Mouse (Mus musculus) liver, embryonic 13.5 days (tissue): ENCODE measurements around the gene Catsper4. TPM values are rescaled to one million over a fixed set of nuclear protein-coding genes. Genes with fewer than 3 reads are reported as not detected.

Source experiments
- ATAC-seq: fragments of 200-750 bp; cut with Nextera tagmentation; 2 replicates; pipeline ENCODE4 v1.8.0; 2017; ENCODE audit warnings: low read depth, mild to moderate bottlenecking, moderate number of reproducible peaks, moderate library complexity
- DNase-seq: peaks from one replicate; pipeline ENCODE4 v3.0.0; 2022
- H3K27ac ChIP-seq: fragments of 300-500 bp; sonication (generic); 2 replicates; pipeline ENCODE4 v1.5.1; 2015; ENCODE audit warnings: moderate library complexity, mild to moderate bottlenecking, inconsistent platforms
- H3K27me3 ChIP-seq: fragments of 300-500 bp; sonication (generic); 2 replicates; pipeline ENCODE4 v1.6.1; 2015; ENCODE audit warnings: mild to moderate bottlenecking, inconsistent platforms
- H3K36me3 ChIP-seq: fragments of 300-500 bp; sonication (generic); 2 replicates; pipeline ENCODE4 v1.6.1; 2015; ENCODE audit warnings: mild to moderate bottlenecking, inconsistent platforms
- H3K4me1 ChIP-seq: fragments of 300-500 bp; sonication (generic); replicated peaks from 2 replicates; pipeline ENCODE4 v1.6.1; 2015; ENCODE audit warnings: inconsistent platforms
- H3K4me2 ChIP-seq: fragments of 300-500 bp; sonication (generic); 2 replicates; pipeline ENCODE4 v1.6.1; 2015; ENCODE audit warnings: inconsistent platforms, mild to moderate bottlenecking, moderate library complexity
- H3K4me3 ChIP-seq: fragments of 300-500 bp; sonication (generic); replicated peaks from 2 replicates; pipeline ENCODE4 v1.5.1; 2015; ENCODE audit warnings: mild to moderate bottlenecking, inconsistent platforms
- H3K9ac ChIP-seq: fragments of 300-500 bp; sonication (generic); 2 replicates; pipeline ENCODE4 v1.6.1; 2015; ENCODE audit warnings: mild to moderate bottlenecking, inconsistent platforms
- H3K9me3 ChIP-seq: fragments of 300-500 bp; sonication (generic); replicated peaks from 2 replicates; pipeline ENCODE4 v1.6.1; 2016; ENCODE audit warnings: inconsistent platforms
- WGBS: fragments of 180-500 bp; shearing (Covaris S2); methylation state at CpG from one replicate; pipeline ENCODE4 v1.1.7; 2015; ENCODE audit not compliant: insufficient replicate concordance; 5-methylcytosine and 5-hydroxymethylcytosine counted together
- polyA plus RNA-seq: library from polyadenylated mRNA; unstranded; fragments of >200 nt; fragmentation: Nextera tagmentation; extraction: Ambion mirVana; gene quantifications from 2 replicates; pipeline ENCODE4 v1.2.1, GENCODE M21; 2015

Catsper4 gene
- polyA plus RNA-seq, 1 experiment from 2014 or later = not detected

DNA sequence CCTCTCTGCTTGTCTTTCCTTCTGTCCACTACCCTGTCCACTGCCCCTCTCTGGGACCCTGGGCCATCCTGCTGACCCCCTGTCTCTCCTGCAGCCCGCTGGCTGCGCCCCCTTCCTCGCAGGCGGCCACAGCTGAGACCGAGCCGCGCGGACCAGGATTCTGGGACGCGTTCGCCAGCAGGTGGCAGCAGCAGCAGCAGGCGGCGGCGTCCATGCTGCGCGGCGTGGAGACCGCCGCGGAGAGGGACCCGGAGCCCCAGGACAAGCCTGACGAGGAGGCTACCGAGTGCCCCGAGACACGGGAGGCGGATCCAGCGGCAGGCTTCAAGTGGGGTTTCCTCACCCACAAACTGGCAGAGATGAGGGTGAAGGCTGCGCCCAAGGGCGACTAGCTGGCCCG, 22.5 kb upstream of the Catsper4 start:
- Histone ChIP-seq H3K4me3 (peak overlapping the region; percentile 52), H3K9ac (no peak overlapping the region), H3K4me1 (peaks cover 57% of the 10 kb centered on the region), H3K27me3 (peaks cover 90% of the 10 kb centered on the region), H3K9me3 (no peaks in the 10 kb centered on the region), H3K27ac (no peak overlapping the region), H3K4me2 (peak overlapping the region; percentile 68), H3K36me3 (no peaks in the 10 kb centered on the region)
- 2% methylated on average over 30 of the region's 30 CpGs for WGBS
- peak; percentile 34 for DNase-seq
- ATAC-seq = no peak

DNA sequence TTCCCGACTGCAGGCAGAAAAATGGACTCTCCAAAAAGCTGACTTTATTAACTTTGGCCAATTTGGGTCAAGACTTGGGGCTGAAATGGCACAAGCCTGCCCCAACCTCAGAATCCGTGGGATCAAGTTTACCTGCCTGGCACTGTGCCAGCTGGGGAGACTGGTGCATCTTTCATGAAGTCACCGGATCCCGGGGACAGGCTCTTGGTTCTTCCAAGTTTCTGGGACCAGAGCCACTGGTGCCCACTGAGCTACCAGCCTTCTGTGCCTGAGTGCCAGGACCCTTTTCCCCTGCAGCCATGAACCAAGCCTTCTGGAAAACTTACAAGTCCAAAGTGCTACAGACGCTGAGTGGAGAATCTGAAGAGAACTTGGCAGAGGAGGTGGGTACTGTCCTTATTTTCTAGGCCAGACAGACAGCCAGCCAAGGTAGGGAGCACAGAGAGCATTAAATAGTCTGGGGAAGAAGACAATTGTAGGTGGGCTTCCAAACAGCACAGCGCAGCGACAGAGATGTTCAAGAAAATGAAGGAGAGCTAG, 19.6 kb upstream of the Catsper4 start, which contains the start of gene Gm30191:
Gene Gm30191, plus strand, starts transcription at position 217 of the 540 bp plus-strand sequence.
- Histone ChIP-seq H3K27me3 (peaks cover 61% of the 10 kb centered on the region), H3K27ac (no peak within 1 kb of the TSS), H3K36me3 (peaks cover 4% of the 10 kb centered on the region), H3K9ac (peak within 1 kb of the TSS; percentile 87), H3K4me1 (peaks cover 42% of the 10 kb centered on the region), H3K4me2 (peak within 1 kb of the TSS; percentile 96), H3K4me3 (peak within 1 kb of the TSS; percentile 84), H3K9me3 (no peaks in the 10 kb centered on the region)
- DNase-seq (no peak), ATAC-seq (no peak)
- 64% methylated on average over 7 of the region's 7 CpGs for WGBS

DNA sequence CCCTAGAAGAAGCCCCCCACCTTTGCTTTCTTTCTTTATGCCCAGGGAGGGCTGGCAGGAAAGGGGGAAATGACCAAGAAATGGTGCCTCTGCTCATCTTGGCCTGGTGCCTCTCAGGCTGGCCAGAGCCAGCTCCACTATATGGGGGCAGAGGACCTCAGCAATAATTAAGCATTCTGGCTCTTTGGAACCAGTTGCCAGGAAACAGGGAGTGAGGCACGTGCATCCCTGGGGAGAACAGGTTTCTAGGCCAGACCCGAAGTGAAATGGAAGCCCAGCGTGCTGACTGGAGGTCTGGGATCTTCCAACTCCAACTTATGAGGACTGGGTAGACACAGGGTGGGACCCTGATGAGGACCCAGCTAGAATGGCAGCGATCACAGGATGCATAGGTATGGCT, 19.1 kb upstream of the Catsper4 start:
- Histone ChIP-seq H3K36me3 (peaks cover 4% of the 10 kb centered on the region), H3K27ac (no peak overlapping the region), H3K9ac (no peak overlapping the region), H3K27me3 (peaks cover 56% of the 10 kb centered on the region), H3K4me2 (no peak overlapping the region), H3K4me1 (peaks cover 37% of the 10 kb centered on the region), H3K4me3 (no peak overlapping the region), H3K9me3 (no peaks in the 10 kb centered on the region)
- WGBS = 51% methylated on average over 4 of the region's 4 CpGs
- DNase-seq = no peak
- ATAC-seq = no peak

DNA sequence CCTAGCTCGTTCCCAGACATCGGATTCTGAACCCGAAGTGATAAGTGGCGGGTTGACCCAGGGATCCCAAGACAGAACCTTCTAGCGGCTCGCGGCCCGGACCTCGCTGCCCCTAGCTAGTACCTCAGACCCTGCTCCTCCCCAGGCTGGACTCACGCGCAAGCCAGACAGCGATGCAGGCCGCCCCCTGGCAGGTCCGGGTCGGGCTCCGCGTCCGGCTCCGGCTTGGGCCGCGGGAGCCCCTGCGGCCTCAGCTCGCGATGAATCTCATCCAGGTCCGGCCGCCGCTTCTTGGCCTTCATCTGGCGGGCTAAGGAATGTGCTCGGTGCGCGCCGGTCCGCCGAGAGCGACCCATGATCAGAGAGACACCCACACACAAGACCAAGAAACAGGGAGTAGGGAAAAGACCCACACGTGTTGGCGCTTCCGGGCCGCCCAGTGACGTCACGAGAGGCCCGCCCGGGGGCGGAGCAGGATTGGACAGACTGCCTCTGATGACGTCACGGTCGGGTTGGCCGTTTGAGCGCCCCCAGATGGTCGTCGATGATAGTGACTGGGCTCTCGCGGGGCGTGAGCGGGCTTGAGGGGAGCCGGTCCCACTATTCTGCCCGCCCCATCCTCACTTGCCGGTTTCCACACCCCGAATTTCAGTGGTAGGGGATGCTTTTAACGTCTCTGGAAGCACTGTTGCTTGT, 18.1 kb upstream of the Catsper4 start, which contains the start of gene Zfp593:
Gene Zfp593, minus strand, starts transcription at position 445 of the 696 bp plus-strand sequence.
- peaks cover 46% of the 10 kb centered on the region for H3K27me3 ChIP-seq
- H3K36me3 ChIP-seq = peaks cover 4% of the 10 kb centered on the region
- ATAC-seq = peak; percentile 83
- peaks cover 27% of the 10 kb centered on the region for H3K4me1 ChIP-seq
- no peaks in the 10 kb centered on the region for H3K9me3 ChIP-seq
- H3K4me3 ChIP-seq = peak within 1 kb of the TSS; percentile 84
- peak; percentile 90 for DNase-seq
- under 1% methylated on average over 60 of the region's 60 CpGs for WGBS
- peak within 1 kb of the TSS; percentile 96 for H3K4me2 ChIP-seq
- H3K27ac ChIP-seq = no peak within 1 kb of the TSS; the same call in 1 of the 2 replicates
- peak within 1 kb of the TSS; percentile 87 for H3K9ac ChIP-seq

DNA sequence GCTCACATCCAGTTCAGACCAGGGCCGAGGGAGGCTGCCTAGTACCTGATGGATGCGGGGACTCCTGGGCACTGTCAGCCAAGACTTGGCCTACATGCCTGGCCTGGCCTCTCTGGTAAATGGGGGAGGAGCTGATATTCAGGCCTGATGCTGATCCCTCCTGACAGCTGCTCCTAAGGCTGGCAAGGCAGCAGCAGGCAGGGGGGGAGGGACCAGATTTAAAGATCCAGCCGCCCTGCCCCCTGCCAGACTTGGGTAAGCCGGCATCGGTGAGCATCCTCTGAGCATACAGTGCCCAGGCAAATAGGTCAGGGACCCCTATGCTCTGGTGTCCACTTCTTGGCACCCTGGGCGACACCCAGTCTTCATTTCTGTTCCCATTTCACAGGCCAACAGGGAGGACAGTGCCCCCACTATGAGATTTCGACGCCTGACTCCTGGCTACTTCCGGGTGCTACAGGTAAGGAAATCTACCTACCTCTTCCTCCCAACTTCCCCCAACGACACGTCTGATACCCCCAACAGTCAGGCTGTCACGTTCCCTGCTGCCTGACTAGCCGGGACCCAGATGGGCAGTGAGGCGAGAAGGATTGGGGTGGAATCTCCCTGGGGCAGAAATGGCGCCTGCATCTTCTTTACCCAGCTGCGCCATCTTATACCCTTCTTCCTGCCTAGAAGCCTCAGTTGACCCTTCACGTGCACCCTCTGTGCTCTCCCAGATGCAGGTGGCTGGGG, 16.5 kb upstream of the Catsper4 start, which contains the start of gene E130218I03Rik:
Gene E130218I03Rik, plus strand, starts transcription at position 147 of the 735 bp plus-strand sequence.
- H3K9ac ChIP-seq = peak within 1 kb of the TSS; percentile 87; the same call in 1 of the 2 replicates
- 88% methylated on average over 17 of the region's 17 CpGs for WGBS
- ATAC-seq = no peak

DNA sequence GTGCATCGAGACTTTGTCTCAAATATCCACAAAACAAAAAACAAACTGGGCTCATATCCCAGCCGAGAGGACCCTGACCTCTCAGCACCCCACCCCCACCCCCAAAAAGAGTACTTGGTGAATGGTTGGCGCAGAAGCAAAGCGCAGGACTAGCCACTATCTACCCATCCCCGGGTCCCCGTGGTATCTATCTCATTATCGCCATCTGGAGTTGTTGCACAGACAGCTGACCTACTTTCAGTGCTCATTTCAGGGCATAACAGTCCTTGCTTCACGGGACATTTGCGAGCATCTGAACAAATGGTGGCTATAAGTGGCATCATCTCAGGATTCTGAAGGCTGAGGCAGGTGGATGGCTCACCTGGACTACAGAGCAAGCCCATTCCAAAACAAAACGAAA, 11.5 kb upstream of the Catsper4 start:
- Histone ChIP-seq H3K4me2 (peak overlapping the region; percentile 48), H3K36me3 (peaks cover 4% of the 10 kb centered on the region), H3K27me3 (peaks cover 33% of the 10 kb centered on the region), H3K9ac (no peak overlapping the region), H3K4me3 (no peak overlapping the region; the same call in 1 of the 2 replicates), H3K4me1 (peaks cover 18% of the 10 kb centered on the region), H3K27ac (no peak overlapping the region), H3K9me3 (no peaks in the 10 kb centered on the region)
- no peak for ATAC-seq
- DNase-seq = no peak
- 9% methylated on average over 10 of the region's 10 CpGs for WGBS

More for the DNA sequence above, 16.5 kb upstream of the Catsper4 start, which contains the start of gene E130218I03Rik:
- Histone ChIP-seq H3K4me1 (peaks cover 22% of the 10 kb centered on the region), H3K9me3 (no peaks in the 10 kb centered on the region), H3K4me3 (peak within 1 kb of the TSS; percentile 84), H3K4me2 (peak within 1 kb of the TSS; percentile 96), H3K27ac (no peak within 1 kb of the TSS), H3K36me3 (peaks cover 4% of the 10 kb centered on the region), H3K27me3 (peaks cover 38% of the 10 kb centered on the region)
- DNase-seq = no peak

DNA sequence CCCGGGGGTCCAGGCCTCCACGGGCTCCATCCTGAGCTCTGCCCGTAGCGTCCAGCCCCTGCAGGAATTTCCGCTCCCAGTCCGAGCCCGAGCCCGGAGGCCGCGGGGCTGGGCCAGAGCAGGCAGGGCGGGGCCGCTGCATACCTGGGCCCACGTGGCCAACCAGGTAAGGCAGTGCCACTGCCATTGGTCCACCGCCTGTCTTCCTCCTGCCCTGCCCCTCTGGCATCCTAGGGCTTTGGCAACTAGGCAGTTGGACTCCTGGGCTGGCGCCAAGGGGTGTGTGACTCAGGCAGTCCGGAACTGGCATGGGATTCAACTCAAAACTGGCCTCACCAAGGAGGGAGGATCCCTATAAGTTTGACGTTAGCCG, 11.1 kb upstream of the Catsper4 start, which contains the start of gene Cnksr1:
Gene Cnksr1, minus strand, starts transcription at position 121 of the 373 bp plus-strand sequence.
- H3K27me3 ChIP-seq = peaks cover 37% of the 10 kb centered on the region
- DNase-seq (no peak), ATAC-seq (no peak)
- peak within 1 kb of the TSS; percentile 48 for H3K4me2 ChIP-seq
- H3K9me3 ChIP-seq = no peaks in the 10 kb centered on the region
- peak within 1 kb of the TSS; percentile 27 for H3K4me3 ChIP-seq
- peaks cover 18% of the 10 kb centered on the region for H3K4me1 ChIP-seq
- peaks cover under 1% of the 10 kb centered on the region for H3K36me3 ChIP-seq
- 0 out of 2 replicates have a peak within 1 kb of the TSS, but pooled peaks have one; percentile 13 for H3K9ac ChIP-seq
- H3K27ac ChIP-seq = no peak within 1 kb of the TSS
- 11% methylated on average over 18 of the region's 18 CpGs for WGBS

DNA sequence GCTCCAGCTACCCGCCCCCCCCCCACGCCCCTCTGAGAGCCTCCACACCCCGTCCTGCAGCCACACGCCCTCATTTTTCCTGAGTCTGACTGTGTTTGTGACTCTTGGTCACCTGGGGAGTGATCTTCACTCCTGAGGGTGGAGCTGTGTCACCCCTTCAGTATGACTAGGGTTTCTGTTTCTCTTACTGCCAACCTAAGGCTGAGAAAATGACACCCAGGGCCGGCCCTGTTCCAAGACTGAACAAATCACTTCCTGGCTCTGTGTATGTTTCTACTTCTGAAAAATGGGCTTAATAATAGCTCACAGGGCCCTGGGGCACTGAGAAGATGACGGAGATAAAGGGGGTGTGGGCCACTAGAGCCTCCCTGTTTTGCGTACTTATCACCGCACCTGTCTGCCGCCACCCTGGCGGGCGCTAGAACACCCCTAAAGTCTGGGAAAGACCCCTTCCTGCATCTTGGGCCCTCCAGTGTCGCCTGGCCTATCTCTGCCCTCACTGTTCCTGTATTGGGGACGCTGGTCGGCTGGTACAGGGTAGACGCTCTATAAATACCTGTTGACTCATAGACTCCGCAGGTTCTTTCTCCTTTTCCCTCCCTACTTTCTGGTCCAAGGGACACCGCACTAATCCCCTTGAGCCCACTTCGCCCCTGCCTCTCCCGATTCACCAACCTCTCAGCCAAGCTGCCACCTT, 10.5 kb upstream of the Catsper4 start:
- Histone ChIP-seq H3K4me3 (peak overlapping the region; percentile 27), H3K9me3 (no peaks in the 10 kb centered on the region), H3K9ac (0 out of 2 replicates have a peak overlapping the region, but pooled peaks have one; percentile 13), H3K4me2 (peak overlapping the region; percentile 48), H3K27me3 (peaks cover 40% of the 10 kb centered on the region), H3K36me3 (no peaks in the 10 kb centered on the region), H3K4me1 (peaks cover 18% of the 10 kb centered on the region), H3K27ac (no peak overlapping the region)
- no peak for DNase-seq
- no peak for ATAC-seq
- WGBS = 24% methylated on average over 19 of the region's 19 CpGs

DNA sequence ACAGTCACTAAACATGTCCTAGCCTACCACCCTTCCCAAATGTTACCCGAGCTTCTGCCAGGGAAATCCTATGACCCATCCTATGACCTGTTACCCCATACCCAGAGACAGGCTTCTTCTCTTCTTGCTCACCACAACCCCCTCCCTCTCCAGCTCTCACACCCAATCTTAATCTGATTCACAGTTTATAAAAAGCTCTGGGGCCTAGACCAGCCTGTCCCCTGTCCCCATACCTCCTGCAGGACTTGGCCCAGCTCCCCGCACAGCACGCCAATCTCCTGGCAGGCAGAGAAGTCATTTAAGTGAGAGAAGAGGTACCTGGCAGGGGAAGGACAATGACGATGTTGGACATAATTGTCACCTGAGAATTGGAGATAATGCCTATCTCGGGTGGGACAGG, 7.7 kb upstream of the Catsper4 start:
- Histone ChIP-seq H3K9me3 (no peaks in the 10 kb centered on the region), H3K9ac (no peak overlapping the region), H3K4me3 (no peak overlapping the region), H3K27me3 (peaks cover 46% of the 10 kb centered on the region), H3K36me3 (no peaks in the 10 kb centered on the region), H3K27ac (no peak overlapping the region), H3K4me1 (peaks cover 18% of the 10 kb centered on the region), H3K4me2 (no peak overlapping the region)
- no peak for DNase-seq
- WGBS = 54% methylated on average over 5 of the region's 5 CpGs
- no peak for ATAC-seq

DNA sequence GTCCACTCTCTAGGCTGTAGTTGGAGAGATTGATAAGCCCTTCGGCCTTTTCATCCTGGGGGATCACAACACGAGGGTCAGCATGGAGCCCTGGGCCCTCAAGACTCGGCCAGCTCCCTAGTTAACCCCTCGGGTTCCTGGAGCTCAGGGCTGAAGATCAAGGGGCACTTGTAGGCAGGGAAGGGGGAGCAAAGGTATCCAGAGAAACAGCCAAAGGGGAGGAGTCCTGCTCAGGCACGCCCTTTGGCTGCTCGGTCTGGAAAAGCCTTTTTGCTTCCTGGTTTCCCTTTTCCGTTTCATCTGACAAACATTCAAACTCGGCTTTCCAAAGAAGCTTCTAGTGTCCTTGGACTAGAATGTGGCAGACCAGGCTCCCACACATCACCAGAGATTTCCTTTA, 3.2 kb upstream of the Catsper4 start:
- no peak overlapping the region for H3K27ac ChIP-seq
- DNase-seq = no peak
- H3K9ac ChIP-seq = no peak overlapping the region
- H3K4me2 ChIP-seq = no peak overlapping the region
- peaks cover 31% of the 10 kb centered on the region; the same call in 1 of the 2 replicates for H3K27me3 ChIP-seq
- ATAC-seq = no peak
- H3K36me3 ChIP-seq = no peaks in the 10 kb centered on the region
- no peaks in the 10 kb centered on the region for H3K9me3 ChIP-seq
- no peaks in the 10 kb centered on the region for H3K4me1 ChIP-seq
- no peak overlapping the region for H3K4me3 ChIP-seq
- WGBS = 34% methylated on average over 8 of the region's 8 CpGs
